Mouse (Mus musculus) hindbrain, embryonic 10.5 days (tissue): ENCODE data around the gene Cebpe. TPM values are rescaled to one million over a fixed set of nuclear protein-coding genes. Genes with fewer than 3 reads are reported as not detected.

Experiments used
- DNase-seq: peaks from one replicate; pipeline ENCODE4 v3.0.0-alpha.2; 2017; ENCODE audit warnings: low spot score
- H3K27ac ChIP-seq: fragments of 300-500 bp; sonication (generic); 2 replicates; pipeline ENCODE4 v1.5.1; 2016; ENCODE audit warnings: mild to moderate bottlenecking, moderate library complexity
- H3K27me3 ChIP-seq: fragments of 300-500 bp; sonication (generic); 2 replicates; pipeline ENCODE4 v1.6.1; 2016; ENCODE audit warnings: mild to moderate bottlenecking; ENCODE audit not compliant: poor library complexity, insufficient read depth, severe bottlenecking
- H3K36me3 ChIP-seq: fragments of 300-500 bp; sonication (generic); 2 replicates; pipeline ENCODE4 v1.6.1; 2016; ENCODE audit warnings: mild to moderate bottlenecking, moderate library complexity
- H3K4me1 ChIP-seq: fragments of 300-500 bp; sonication (generic); replicated peaks from 2 replicates; pipeline ENCODE4 v1.6.1; 2016; ENCODE audit warnings: mild to moderate bottlenecking
- H3K4me3 ChIP-seq: fragments of 300-500 bp; sonication (generic); 2 replicates; pipeline ENCODE4 v1.5.1; 2016; ENCODE audit warnings: mild to moderate bottlenecking, moderate library complexity
- H3K9me3 ChIP-seq: fragments of 300-500 bp; sonication (generic); 2 replicates; pipeline ENCODE4 v1.6.1; 2016; ENCODE audit warnings: mild to moderate bottlenecking, moderate library complexity
- WGBS: fragments of 180-500 bp; shearing (Covaris S2); methylation state at CpG from one replicate; pipeline ENCODE4 v1.1.7; 2016; 5-methylcytosine and 5-hydroxymethylcytosine counted together
- polyA plus RNA-seq: library from polyadenylated mRNA; unstranded; fragments of >200 nt; fragmentation: Nextera tagmentation; extraction: Ambion mirVana; gene quantifications from 2 replicates; pipeline ENCODE4 v1.2.1, GENCODE M21; 2016

Gene Cebpe
- polyA plus RNA-seq, 1 experiment from 2014 or later = not detected

DNA sequence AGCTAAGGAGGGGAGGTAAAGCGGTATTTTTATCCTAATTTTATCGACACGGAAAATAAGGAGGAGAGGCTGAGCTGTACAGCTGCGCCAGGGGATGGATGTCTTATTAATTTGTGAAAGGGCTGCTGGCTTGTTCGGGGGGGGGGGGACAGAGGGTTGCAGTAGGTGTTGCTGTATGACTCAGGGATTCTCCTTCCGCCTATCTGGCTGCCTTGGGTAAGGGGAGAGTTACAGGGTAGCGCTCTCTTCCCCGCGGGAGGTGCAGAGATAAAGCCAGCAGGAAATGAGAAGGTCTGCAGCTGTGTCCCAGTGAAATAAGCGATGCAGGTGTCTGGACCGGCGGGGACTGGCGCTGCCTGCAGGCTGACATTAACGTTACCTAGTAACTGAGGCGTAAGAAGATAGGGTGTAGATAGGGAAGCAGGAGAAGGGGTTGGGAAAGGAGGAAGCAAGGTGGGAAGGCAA, 2.7 kb upstream of the Cebpe start:
- peaks cover 12% of the 10 kb centered on the region for H3K27me3 ChIP-seq
- no peaks in the 10 kb centered on the region for H3K36me3 ChIP-seq
- DNase-seq = peak; percentile 11
- H3K27ac ChIP-seq = peak overlapping the region; percentile 35; the same call in 1 of the 2 replicates
- 4% methylated on average over 15 of the region's 15 CpGs for WGBS
- no peaks in the 10 kb centered on the region for H3K9me3 ChIP-seq
- peaks cover 22% of the 10 kb centered on the region for H3K4me1 ChIP-seq
- peak overlapping the region; percentile 47 for H3K4me3 ChIP-seq

DNA sequence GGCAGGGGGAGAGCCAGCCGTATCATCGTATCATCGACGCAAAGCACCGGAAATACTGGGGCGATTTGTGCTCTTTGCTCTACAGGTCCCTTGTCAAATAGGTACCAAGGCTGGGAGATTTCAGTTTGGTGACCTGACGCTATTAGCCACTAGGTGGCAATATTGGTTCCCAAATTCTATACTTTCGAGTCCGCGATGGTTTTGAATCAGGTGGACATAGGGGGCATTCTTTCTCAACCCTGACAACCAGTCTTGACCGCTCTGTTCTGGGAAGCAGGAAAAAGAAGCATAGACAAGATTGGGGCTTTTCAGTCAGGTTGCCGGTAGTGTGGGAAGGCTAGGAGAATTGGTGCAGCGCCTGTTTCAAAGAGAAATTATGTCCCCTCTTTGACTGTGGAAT, 2.1 kb upstream of the Cebpe start:
- WGBS = 2% methylated on average over 13 of the region's 13 CpGs
- H3K9me3 ChIP-seq = no peaks in the 10 kb centered on the region
- H3K27ac ChIP-seq = no peak overlapping the region
- H3K36me3 ChIP-seq = no peaks in the 10 kb centered on the region
- DNase-seq = peak; percentile 69
- H3K27me3 ChIP-seq = peaks cover 12% of the 10 kb centered on the region
- peak overlapping the region; percentile 47 for H3K4me3 ChIP-seq
- H3K4me1 ChIP-seq = peaks cover 22% of the 10 kb centered on the region

GRCm38 (mm10) chr14:54712861-54713260, 887 bp upstream of the Cebpe start:
- Histone ChIP-seq H3K27ac (no peak overlapping the region), H3K9me3 (no peaks in the 10 kb centered on the region), H3K4me1 (peaks cover 22% of the 10 kb centered on the region), H3K27me3 (peaks cover 12% of the 10 kb centered on the region), H3K4me3 (no peak overlapping the region), H3K36me3 (no peaks in the 10 kb centered on the region)
- no peak for DNase-seq
- 73% methylated on average over 8 of the region's 8 CpGs for WGBS

GRCm38 (mm10) chr14:54709054-54709453, 2.9 kb downstream of the Cebpe start:
- DNase-seq = no peak

DNA sequence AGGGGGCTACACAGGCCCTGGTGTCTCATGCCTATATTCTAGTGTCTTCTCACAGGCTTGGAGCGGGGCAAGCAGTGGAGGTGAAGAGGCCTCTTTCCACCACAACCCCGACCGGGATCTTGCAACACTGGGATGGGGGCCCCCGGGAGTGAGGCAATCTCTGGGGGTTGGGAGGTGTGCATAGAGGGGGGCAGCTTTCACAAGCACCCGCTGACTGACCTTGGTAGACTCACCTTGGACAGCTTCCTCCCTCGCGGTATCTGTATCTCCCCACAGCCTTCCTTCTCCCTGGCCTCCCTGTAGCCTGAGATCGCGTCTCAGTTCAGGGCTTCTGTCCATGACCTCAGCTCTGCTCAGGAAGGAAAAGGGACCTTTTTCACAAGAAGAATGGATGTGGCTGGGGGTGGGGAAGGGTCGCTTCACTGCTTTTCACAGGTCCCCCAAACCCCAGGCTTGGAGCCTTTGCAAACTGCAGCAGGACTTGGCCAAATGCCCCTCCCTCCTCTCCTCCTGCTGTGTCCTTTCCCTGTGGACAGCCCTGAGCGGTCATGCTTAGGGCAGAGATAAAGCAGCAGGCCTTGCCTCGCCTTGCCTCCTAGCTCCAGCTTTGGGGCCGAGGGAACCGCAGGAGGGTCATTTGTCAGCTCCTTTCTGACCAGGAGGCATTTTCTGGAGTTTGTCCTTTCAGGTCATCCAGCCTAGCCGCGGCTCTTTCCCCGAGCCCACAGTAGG, 5.2 kb downstream of the Cebpe start:
- H3K27ac ChIP-seq = no peak overlapping the region
- no peaks in the 10 kb centered on the region for H3K36me3 ChIP-seq
- H3K27me3 ChIP-seq = peaks cover 9% of the 10 kb centered on the region; the same call in 1 of the 2 replicates
- DNase-seq = no peak
- H3K9me3 ChIP-seq = no peaks in the 10 kb centered on the region
- peaks cover 15% of the 10 kb centered on the region for H3K4me1 ChIP-seq
- H3K4me3 ChIP-seq = no peak overlapping the region
- 46% methylated on average over 17 of the region's 17 CpGs for WGBS

More at GRCm38 (mm10) chr14:54709054-54709453, 2.9 kb downstream of the Cebpe start:
- Histone ChIP-seq H3K27ac (no peak overlapping the region), H3K4me3 (no peak overlapping the region), H3K27me3 (no peaks in the 10 kb centered on the region; the same call in 1 of the 2 replicates), H3K9me3 (no peaks in the 10 kb centered on the region), H3K4me1 (peaks cover 20% of the 10 kb centered on the region), H3K36me3 (no peaks in the 10 kb centered on the region)
- 86% methylated on average over 9 of the region's 9 CpGs for WGBS

DNA sequence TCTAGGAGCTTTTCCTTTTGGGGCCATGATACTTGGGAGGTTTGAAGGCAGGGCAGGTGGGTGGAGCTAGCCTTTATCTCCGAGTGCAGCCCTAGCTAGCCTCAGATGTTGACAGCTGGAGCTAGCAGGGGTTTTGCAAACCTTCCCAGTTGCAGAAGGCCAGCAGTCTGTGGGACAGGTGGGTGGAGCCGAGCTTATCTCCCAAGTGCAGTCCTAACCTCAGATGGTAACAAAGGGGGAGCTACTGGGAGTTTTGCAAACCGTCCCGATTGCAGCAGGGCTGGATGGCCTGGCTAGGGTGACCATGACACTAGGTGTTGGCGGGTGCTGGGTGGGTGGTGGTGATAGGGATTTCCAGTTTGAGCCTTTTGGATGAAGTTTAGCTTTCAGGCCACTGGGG, 6.1 kb downstream of the Cebpe start:
- Histone ChIP-seq H3K4me3 (no peak overlapping the region), H3K36me3 (no peaks in the 10 kb centered on the region), H3K9me3 (no peaks in the 10 kb centered on the region), H3K27me3 (peaks cover 9% of the 10 kb centered on the region; the same call in 1 of the 2 replicates), H3K27ac (no peak overlapping the region; the same call in 1 of the 2 replicates), H3K4me1 (peaks cover 15% of the 10 kb centered on the region)
- 52% methylated on average over 5 of the region's 5 CpGs for WGBS
- DNase-seq = no peak

DNA sequence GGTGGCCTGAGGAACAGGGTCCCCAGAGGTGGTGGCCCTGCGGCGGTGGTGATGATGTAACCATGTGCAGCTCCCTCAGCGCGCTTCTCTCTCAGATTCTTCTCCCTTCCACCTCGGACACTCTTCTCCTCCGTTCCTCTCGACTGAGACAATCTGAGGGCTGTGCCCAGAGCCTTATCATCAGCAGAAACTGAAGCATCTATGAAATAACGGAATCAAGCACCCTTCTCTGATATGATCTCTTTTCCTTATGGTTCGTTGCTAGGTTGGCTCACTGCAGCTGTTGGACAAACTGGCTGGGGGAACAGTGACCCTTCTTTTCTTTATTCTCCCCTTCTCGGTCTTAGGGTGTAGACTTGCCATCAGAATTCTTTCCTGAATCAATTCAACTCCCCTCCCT, 8.8 kb downstream of the Cebpe start:
- no peaks in the 10 kb centered on the region for H3K9me3 ChIP-seq
- H3K36me3 ChIP-seq = no peaks in the 10 kb centered on the region
- WGBS = 70% methylated on average over 10 of the region's 10 CpGs
- no peak overlapping the region for H3K27ac ChIP-seq
- peaks cover 10% of the 10 kb centered on the region for H3K4me1 ChIP-seq
- peaks cover 9% of the 10 kb centered on the region; the same call in 1 of the 2 replicates for H3K27me3 ChIP-seq
- no peak overlapping the region for H3K4me3 ChIP-seq
- DNase-seq = no peak

DNA sequence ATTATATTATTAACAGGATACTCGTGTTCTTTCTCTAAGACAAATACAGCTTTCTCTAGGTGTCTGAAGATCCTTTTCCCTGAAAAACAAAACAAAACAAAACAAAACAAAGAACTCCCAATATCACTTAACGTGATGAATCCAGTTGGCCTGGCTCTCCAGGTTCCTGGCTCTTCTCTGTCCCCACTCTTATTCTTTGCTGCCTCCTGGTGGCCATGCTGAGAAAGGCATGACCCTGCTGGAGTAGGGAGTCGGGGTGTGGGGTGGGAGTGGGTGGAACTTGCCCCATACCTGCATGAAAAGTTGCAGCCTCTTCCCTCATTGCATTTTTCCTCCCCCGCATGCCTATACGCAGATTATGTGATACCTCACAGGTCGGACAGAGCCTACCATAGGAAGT, 10.7 kb downstream of the Cebpe start:
- no peaks in the 10 kb centered on the region for H3K9me3 ChIP-seq
- WGBS = 10% methylated on average over 6 of the region's 6 CpGs

DNA sequence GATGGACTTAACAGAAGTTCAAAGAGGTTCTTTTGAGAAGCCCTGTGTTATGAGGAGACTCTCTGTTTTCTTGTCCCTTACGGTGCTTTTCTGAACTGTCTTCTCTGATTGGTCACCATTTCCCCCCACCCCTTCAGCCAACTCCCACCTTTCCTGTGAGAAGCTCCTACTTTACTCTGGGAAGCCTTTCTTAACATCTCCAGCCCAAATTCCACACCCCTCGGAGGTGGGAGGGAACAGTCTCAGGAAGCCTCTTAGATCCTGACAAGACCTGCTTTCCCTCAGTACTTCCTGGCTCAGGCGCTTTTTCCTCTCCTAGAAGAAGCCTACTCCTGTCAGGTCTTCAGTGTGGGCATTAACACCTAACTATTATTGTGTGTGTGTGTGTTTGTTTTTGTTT, 12.4 kb downstream of the Cebpe start:
- H3K9me3 ChIP-seq = no peaks in the 10 kb centered on the region
- peaks cover 9% of the 10 kb centered on the region; the same call in 1 of the 2 replicates for H3K27me3 ChIP-seq
- DNase-seq = no peak
- no peaks in the 10 kb centered on the region for H3K4me1 ChIP-seq
- H3K27ac ChIP-seq = no peak overlapping the region
- H3K36me3 ChIP-seq = 0 out of 2 replicates have a peak, but pooled peaks cover 3% of the 10 kb centered on the region
- H3K4me3 ChIP-seq = no peak overlapping the region
- 54% methylated on average over 3 of the region's 3 CpGs for WGBS

More for the DNA sequence above, 10.7 kb downstream of the Cebpe start:
- peak; percentile 78 for DNase-seq
- Histone ChIP-seq H3K4me1 (no peaks in the 10 kb centered on the region), H3K27ac (no peak overlapping the region), H3K27me3 (peaks cover 9% of the 10 kb centered on the region; the same call in 1 of the 2 replicates), H3K4me3 (no peak overlapping the region), H3K36me3 (no peaks in the 10 kb centered on the region)

GRCm38 (mm10) chr14:54698733-54699132, 13.2 kb downstream of the Cebpe start, which contains the start of gene Gm29776:
TSS of gene Gm29776 (minus strand) at chr14:54698833.
- H3K9me3 ChIP-seq = no peaks in the 10 kb centered on the region
- WGBS = 71% methylated on average over 4 of the region's 4 CpGs
- no peak within 1 kb of the TSS for H3K27ac ChIP-seq
- peaks cover 7% of the 10 kb centered on the region for H3K36me3 ChIP-seq
- no peak within 1 kb of the TSS for H3K4me3 ChIP-seq
- peaks cover 9% of the 10 kb centered on the region; the same call in 1 of the 2 replicates for H3K27me3 ChIP-seq
- no peaks in the 10 kb centered on the region for H3K4me1 ChIP-seq
- no peak for DNase-seq

- H3K27me3 ChIP-seq = no peaks in the 10 kb centered on the region
- no peaks in the 10 kb centered on the region for H3K9me3 ChIP-seq
- H3K36me3 ChIP-seq = peaks cover 21% of the 10 kb centered on the region
- no peaks in the 10 kb centered on the region for H3K4me1 ChIP-seq
- H3K27ac ChIP-seq = no peak overlapping the region
- 86% methylated on average over 4 of the region's 4 CpGs for WGBS
- no peak overlapping the region for H3K4me3 ChIP-seq
- DNase-seq = no peak
These were observed 15.2 kb downstream of the Cebpe start for GRCm38 (mm10) chr14:54696752-54697151.

DNA sequence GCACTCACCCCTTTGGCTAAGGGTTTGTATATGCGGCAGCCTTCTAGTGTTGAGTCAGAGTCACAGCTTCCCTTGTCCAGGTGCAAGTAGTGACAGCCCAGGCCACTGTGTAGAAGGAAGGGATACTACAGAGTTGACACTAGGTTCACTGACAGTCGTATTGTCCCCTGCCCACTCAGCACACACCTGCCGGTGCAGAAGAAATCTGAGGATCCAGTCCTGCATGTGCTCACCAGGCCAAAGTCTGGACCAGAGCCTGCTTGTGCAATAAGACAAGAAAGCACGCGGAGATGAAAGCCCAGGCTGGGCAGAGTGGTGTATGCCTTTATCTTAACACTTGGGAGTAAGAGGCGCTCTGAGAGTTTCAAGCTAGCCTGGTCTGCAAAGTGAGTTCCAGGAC, 16.9 kb downstream of the Cebpe start:
- no peak for DNase-seq
- Histone ChIP-seq H3K4me3 (no peak overlapping the region), H3K36me3 (peaks cover 33% of the 10 kb centered on the region), H3K4me1 (no peaks in the 10 kb centered on the region), H3K27ac (no peak overlapping the region), H3K27me3 (no peaks in the 10 kb centered on the region), H3K9me3 (no peaks in the 10 kb centered on the region)
- 83% methylated on average over 6 of the region's 6 CpGs for WGBS

- Histone ChIP-seq H3K27ac (peak overlapping the region; percentile 98), H3K9me3 (no peaks in the 10 kb centered on the region), H3K4me3 (peak overlapping the region; percentile 91), H3K27me3 (no peaks in the 10 kb centered on the region), H3K4me1 (peaks cover 22% of the 10 kb centered on the region), H3K36me3 (peaks cover 49% of the 10 kb centered on the region)
- WGBS = 12% methylated on average over 8 of the region's 8 CpGs
- DNase-seq = no peak
These were observed 24.7 kb downstream of the Cebpe start for GRCm38 (mm10) chr14:54687251-54687650.
